Mouse (Mus musculus): ENCODE data around the gene Rpl11. TPM values are rescaled to one million over a fixed set of nuclear protein-coding genes. Genes with fewer than 3 reads are reported as not detected.
"Not testable (repeated sequence)": the region's sequence is repeated elsewhere in the genome, so short reads cannot be mapped to it uniquely, and the experiment has no call there.

Gene Rpl11
- total RNA-seq, 2 experiments from 2014 or later: 540 to 1,023 TPM

- peak; percentile 76 for ATAC-seq (ENCODE audit: poor library complexity, severe bottlenecking)
These were observed 18.0 kb upstream of the Rpl11 start for GRCm38 (mm10) chr4:136071178-136071714.

- ATAC-seq (ENCODE audit: poor library complexity, severe bottlenecking): no peak
These were observed 17.4 kb upstream of the Rpl11 start for GRCm38 (mm10) chr4:136070592-136070991.

GRCm38 (mm10) chr4:136069954-136070353, 16.7 kb upstream of the Rpl11 start:
- peak; percentile 85 for ATAC-seq (ENCODE audit: poor library complexity, severe bottlenecking)

- ATAC-seq (ENCODE audit: poor library complexity, severe bottlenecking): no peak
These were observed 16.1 kb upstream of the Rpl11 start for GRCm38 (mm10) chr4:136069313-136069712.

GRCm38 (mm10) chr4:136063143-136063542, 9.9 kb upstream of the Rpl11 start:
- no peak for ATAC-seq (ENCODE audit: poor library complexity, severe bottlenecking)

- ATAC-seq (ENCODE audit: poor library complexity, severe bottlenecking): not testable (repeated sequence)
These were observed 6.7 kb upstream of the Rpl11 start for GRCm38 (mm10) chr4:136059800-136060488.

GRCm38 (mm10) chr4:136057916-136058315, 4.7 kb upstream of the Rpl11 start:
- ATAC-seq (ENCODE audit: poor library complexity, severe bottlenecking): no peak

GRCm38 (mm10) chr4:136056030-136056429, 2.8 kb upstream of the Rpl11 start:
- peak; percentile 67 for ATAC-seq (ENCODE audit: poor library complexity, severe bottlenecking)

GRCm38 (mm10) chr4:136053843-136054242, 615 bp upstream of the Rpl11 start:
- no peak for ATAC-seq (ENCODE audit: poor library complexity, severe bottlenecking)

GRCm38 (mm10) chr4:136052534-136053246, 538 bp downstream of the Rpl11 start:
- peak; percentile 18; the same call in 1 of the 2 replicates for ATAC-seq (ENCODE audit: poor library complexity, severe bottlenecking)

GRCm38 (mm10) chr4:136052060-136052459, 1.2 kb downstream of the Rpl11 start:
- no peak for ATAC-seq (ENCODE audit: poor library complexity, severe bottlenecking)

GRCm38 (mm10) chr4:136050226-136050625, 3.0 kb downstream of the Rpl11 start:
- ATAC-seq (ENCODE audit: poor library complexity, severe bottlenecking): no peak

GRCm38 (mm10) chr4:136048291-136049032, 4.8 kb downstream of the Rpl11 start:
- no peak for ATAC-seq (ENCODE audit: poor library complexity, severe bottlenecking)

- no peak for ATAC-seq (ENCODE audit: poor library complexity, severe bottlenecking)
These were observed 5.6 kb downstream of the Rpl11 start for GRCm38 (mm10) chr4:136047626-136048025.

- ATAC-seq (ENCODE audit: poor library complexity, severe bottlenecking): no peak
These were observed 6.3 kb downstream of the Rpl11 start for GRCm38 (mm10) chr4:136046888-136047287.

GRCm38 (mm10) chr4:136045091-136045490, 8.1 kb downstream of the Rpl11 start:
- no peak for ATAC-seq (ENCODE audit: poor library complexity, severe bottlenecking)

GRCm38 (mm10) chr4:136043784-136044400, 9.3 kb downstream of the Rpl11 start:
- no peak for ATAC-seq (ENCODE audit: poor library complexity, severe bottlenecking)

- ATAC-seq (ENCODE audit: poor library complexity, severe bottlenecking): peak; percentile 81
These were observed 18.1 kb downstream of the Rpl11 start for GRCm38 (mm10) chr4:136035078-136035477.

- ATAC-seq (ENCODE audit: poor library complexity, severe bottlenecking): no peak
These were observed 20.0 kb downstream of the Rpl11 start for GRCm38 (mm10) chr4:136033231-136033630.

GRCm38 (mm10) chr4:136030968-136031909, 22.0 kb downstream of the Rpl11 start:
- ATAC-seq (ENCODE audit: poor library complexity, severe bottlenecking): peak; percentile 29
